12 mouse cellular contexts compared by ENCODE assay signal in the genomic region with DNA sequence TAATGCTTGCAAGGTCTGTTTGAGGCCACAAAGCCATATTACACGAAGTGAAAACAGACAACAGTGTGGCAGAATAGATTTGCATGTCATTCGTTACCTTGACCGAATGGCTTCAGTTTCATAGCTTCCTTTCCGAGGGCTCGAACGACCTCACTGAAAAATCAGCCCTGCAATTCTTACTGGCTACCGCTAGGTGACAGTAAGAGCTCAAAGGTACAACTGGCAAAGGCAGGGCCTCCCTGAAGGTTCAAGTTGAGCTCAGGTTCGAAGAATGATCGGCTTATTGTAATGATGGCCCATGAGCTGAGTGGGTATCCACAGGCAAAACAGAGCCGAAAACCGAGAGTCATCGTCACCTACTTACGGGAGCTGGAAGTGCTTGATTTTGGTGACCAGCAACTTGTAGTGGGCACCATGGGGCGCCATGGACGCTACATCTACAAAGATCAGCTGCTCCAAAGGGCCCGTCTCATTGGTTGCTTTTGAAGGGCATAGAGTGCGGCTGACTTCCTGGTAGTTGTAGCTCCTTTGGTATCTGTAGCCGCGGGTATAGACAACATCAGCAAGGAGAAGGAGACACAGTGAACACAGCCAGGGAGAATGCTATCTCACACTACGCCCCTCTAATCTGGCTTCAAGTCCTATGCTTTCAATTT. TPM values are rescaled to one million over a fixed set of nuclear protein-coding genes. Genes with fewer than 3 reads are reported as not detected.
DNase-seq lines count a peak whose midpoint lies in the region; ATAC-seq and TF ChIP-seq lines count a peak whose summit lies in the region.
"Had no signal": no experiment of that assay in that cellular context is flagged by ENCODE, and none has a peak within 500 bp of the region (broad histone marks: within the 10 kb centered on the region; RNA-seq: fewer than 3 reads in every experiment).

No protein-coding gene starts in this region.

- no peaks in the 10 kb centered on the region for H3K27me3 ChIP-seq in kidney, postnatal 0 days (ENCODE audit: insufficient read depth, low read length)
- H3K27me3 ChIP-seq in midbrain, embryonic 10.5 days (ENCODE audit: low read depth, poor library complexity, severe bottlenecking), result no peaks in the 10 kb centered on the region
- H3K27me3 ChIP-seq: embryonic facial prominence, embryonic 13.5 days; kidney, embryonic 15.5 days; midbrain, embryonic 15.5 days had no signal

- ATAC-seq in kidney, postnatal 0 days (replicated peaks; ENCODE audit: low FRiP score, low read depth), result no peak
- ATAC-seq: midbrain, embryonic 15.5 days had no signal

- H3K4me1 ChIP-seq in kidney, postnatal 0 days (replicated peaks; ENCODE audit: insufficient read depth, low read length), result no peaks in the 10 kb centered on the region
- H3K4me1 ChIP-seq in midbrain, embryonic 10.5 days, result no peaks in the 10 kb centered on the region
- H3K4me1 ChIP-seq: embryonic facial prominence, embryonic 13.5 days had no signal

- no peak overlapping the region for H3K27ac ChIP-seq in kidney, postnatal 0 days
- no peak overlapping the region for H3K27ac ChIP-seq in midbrain, embryonic 10.5 days (replicated peaks)
- H3K27ac ChIP-seq: embryonic facial prominence, embryonic 13.5 days; kidney, embryonic 15.5 days; midbrain, embryonic 15.5 days had no signal

- 82% methylated on average over 20 of the region's 20 CpGs for WGBS in kidney, postnatal 0 days
- 81% methylated on average over 20 of the region's 20 CpGs for WGBS in midbrain, embryonic 10.5 days

- H3K4me2 ChIP-seq in kidney, postnatal 0 days (ENCODE audit: low read length), result no peak overlapping the region
- H3K4me2 ChIP-seq: embryonic facial prominence, embryonic 13.5 days; kidney, embryonic 15.5 days; midbrain, embryonic 15.5 days had no signal

- no peaks in the 10 kb centered on the region for H3K36me3 ChIP-seq in kidney, postnatal 0 days (ENCODE audit: insufficient read depth, low read length)
- H3K36me3 ChIP-seq in midbrain, embryonic 10.5 days, result no peaks in the 10 kb centered on the region
- H3K36me3 ChIP-seq: embryonic facial prominence, embryonic 13.5 days; kidney, embryonic 15.5 days; midbrain, embryonic 15.5 days had no signal

- no peak for DNase-seq in kidney, postnatal 0 days (ENCODE audit: low spot score)
- no peak for DNase-seq in kidney, adult 9 months
- peak; percentile 62 for DNase-seq in CD4-positive, CD25-positive, alpha-beta regulatory T cell, adult 2 months (ENCODE audit: low read depth, low spot score)
- DNase-seq in R1 (ENCODE audit: low read depth, low spot score), result peak; percentile 82
- DNase-seq in lung, postnatal 36 days, result peak; percentile 22
- DNase-seq in midbrain, embryonic 10.5 days (ENCODE audit: low spot score), result no peak
- no peak for DNase-seq in cerebellum, postnatal 25 days
- DNase-seq in gastrocnemius, postnatal 10 days, result no peak
- DNase-seq: adrenal gland, postnatal 10 days had no signal

- H3K9me3 ChIP-seq in kidney, postnatal 0 days (replicated peaks; ENCODE audit: low read length), result no peaks in the 10 kb centered on the region
- H3K9me3 ChIP-seq in midbrain, embryonic 10.5 days (replicated peaks), result peaks cover 7% of the 10 kb centered on the region; the same call in 1 of the 2 replicates
- H3K9me3 ChIP-seq: kidney, embryonic 15.5 days; midbrain, embryonic 15.5 days had no signal

- no peak overlapping the region for H3K4me3 ChIP-seq in kidney, postnatal 0 days (replicated peaks; ENCODE audit: low read depth, low read length)
- no peak overlapping the region for H3K4me3 ChIP-seq in midbrain, embryonic 10.5 days
- H3K4me3 ChIP-seq: embryonic facial prominence, embryonic 13.5 days; kidney, embryonic 15.5 days; midbrain, embryonic 15.5 days had no signal

- peak; percentile 49; the same call in 1 of the 2 replicates for TF ChIP-seq CTCF in kidney, postnatal 0 days (IDR thresholded peaks at IDR 0.05; ENCODE audit: low read depth)

- no peak overlapping the region for H3K9ac ChIP-seq in kidney, postnatal 0 days (ENCODE audit: low read depth, low read length)
- H3K9ac ChIP-seq: embryonic facial prominence, embryonic 13.5 days; kidney, embryonic 15.5 days; midbrain, embryonic 15.5 days had no signal

RNA-seq across cellular contexts. Expression of a gene that starts 33.4 kb away (rescaled TPM):
- 0.92 and 1.4 TPM in 2 replicates for polyA plus RNA-seq in kidney, postnatal 0 days (2015; fragmentation: Nextera tagmentation; extraction: Ambion mirVana)
- 0.05 and 0.10 TPM in 2 replicates for polyA plus RNA-seq in midbrain, embryonic 10.5 days (2016; fragmentation: Nextera tagmentation; extraction: Ambion mirVana)
- under 1 TPM; 0.09 to 0.34 TPM for total RNA-seq in gastrocnemius, postnatal 10 days (2021)

RNA-seq across cellular contexts. Expression of a gene that starts 47.4 kb away (rescaled TPM):
- polyA plus RNA-seq in kidney, postnatal 0 days (2015; fragmentation: Nextera tagmentation; extraction: Ambion mirVana), result 17.9 and 18.8 TPM in 2 replicates
- polyA plus RNA-seq in midbrain, embryonic 10.5 days (2016; fragmentation: Nextera tagmentation; extraction: Ambion mirVana), result 34.1 and 35.8 TPM in 2 replicates
- 1 to 10 TPM; 7.4 to 9.3 TPM for total RNA-seq in gastrocnemius, postnatal 10 days (2021)

Comparison
In these comparisons a context has a peak if more than half of its experiments do, and no peak if none do; other contexts are left out.
1. DNase-seq: peak in CD4-positive, CD25-positive, alpha-beta regulatory T cell, adult 2 months (single experiment), R1 (single experiment) and lung, postnatal 36 days (single experiment); none in kidney, postnatal 0 days (single experiment), kidney, adult 9 months (single experiment), midbrain, embryonic 10.5 days (single experiment), cerebellum, postnatal 25 days (0 of 2) and gastrocnemius, postnatal 10 days (single experiment).